Mouse (Mus musculus) G1E-ER4 (cell line): ENCODE data around the gene Arnt2. TPM values are rescaled to one million over a fixed set of nuclear protein-coding genes. Genes with fewer than 3 reads are reported as not detected.

Source experiments
- GATA1 ChIP-seq: IDR thresholded peaks from one replicate; pipeline ENCODE4 v1.8.0; 2012; ENCODE audit warnings: low read length, inconsistent platforms
- polyA plus RNA-seq: library from polyadenylated mRNA; stranded (reverse); fragments of >175 nt; gene quantifications from 2 replicates; pipeline ENCODE4 v1.2.3, GENCODE M21; 2012

Gene Arnt2
- polyA plus RNA-seq, 1 experiment, result not detected

DNA sequence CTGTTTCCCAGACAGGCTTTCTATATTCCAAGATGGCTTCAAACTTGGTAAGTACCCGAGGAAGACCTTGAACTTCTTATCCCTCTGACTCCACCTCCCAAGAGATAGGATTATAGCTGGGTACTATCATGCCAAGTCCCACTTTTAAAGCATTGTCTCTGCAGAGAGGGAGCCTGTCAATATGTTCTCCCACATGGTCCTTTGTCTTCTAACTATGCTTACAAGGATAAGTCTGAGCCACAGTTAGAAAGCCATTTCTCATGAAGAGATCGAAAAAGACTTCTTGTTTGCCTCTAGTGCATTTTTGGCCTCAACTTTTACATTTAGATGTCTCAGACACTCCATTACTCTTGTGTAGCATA lies 122.8 kb downstream of the Arnt2 start:
- TF ChIP-seq GATA1, result no peak

DNA sequence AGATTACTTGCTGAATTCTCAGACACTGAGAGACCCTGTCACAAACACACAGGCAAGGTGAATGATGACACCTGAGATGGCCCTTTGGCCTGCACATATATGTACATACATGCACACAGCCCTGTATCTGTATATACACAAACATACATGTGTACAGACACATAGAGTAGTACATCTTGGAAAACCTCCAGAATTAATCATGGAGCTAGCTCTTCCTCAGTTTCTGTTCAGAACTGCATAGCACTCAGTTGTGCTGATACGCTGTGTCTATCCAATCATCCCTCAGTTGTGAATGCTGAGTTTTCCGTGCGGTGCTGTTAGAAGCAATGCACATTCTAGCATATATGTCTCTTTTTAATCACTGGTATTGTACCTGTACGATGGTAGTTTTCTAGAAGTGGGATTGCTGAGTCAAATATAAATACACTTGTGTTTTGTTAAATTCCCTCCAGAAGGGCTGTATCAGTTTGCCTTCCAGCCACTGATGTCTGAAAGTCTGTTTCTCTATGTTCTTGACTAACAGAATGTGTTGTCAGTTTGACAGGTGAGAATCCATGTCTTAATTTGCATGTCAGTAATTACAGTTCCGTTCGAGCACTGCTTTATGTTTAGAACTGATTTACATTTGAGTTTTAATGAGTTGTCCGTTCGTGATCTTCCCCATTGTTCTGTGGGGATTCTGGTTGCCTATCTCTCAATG lies 123.3 kb downstream of the Arnt2 start:
- no peak for TF ChIP-seq GATA1

DNA sequence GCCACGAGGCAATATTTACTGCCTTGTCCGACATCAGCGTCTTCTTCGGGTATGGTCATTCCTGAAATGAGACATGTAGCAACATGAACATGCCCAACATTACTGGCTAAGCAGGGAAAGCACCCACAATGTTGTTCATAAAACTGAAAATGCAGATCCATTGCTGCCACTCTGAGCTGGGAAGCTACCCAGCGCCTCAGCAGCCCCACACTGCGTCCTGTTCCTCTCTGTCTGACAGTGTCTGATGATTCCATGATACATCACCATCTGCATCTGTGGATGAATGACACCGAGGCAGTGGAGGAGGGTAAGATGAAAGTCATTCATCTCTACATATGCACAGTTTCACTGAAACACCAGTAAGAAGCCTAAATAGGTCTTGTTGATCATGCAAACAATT lies 124.2 kb downstream of the Arnt2 start:
- TF ChIP-seq GATA1, result no peak

DNA sequence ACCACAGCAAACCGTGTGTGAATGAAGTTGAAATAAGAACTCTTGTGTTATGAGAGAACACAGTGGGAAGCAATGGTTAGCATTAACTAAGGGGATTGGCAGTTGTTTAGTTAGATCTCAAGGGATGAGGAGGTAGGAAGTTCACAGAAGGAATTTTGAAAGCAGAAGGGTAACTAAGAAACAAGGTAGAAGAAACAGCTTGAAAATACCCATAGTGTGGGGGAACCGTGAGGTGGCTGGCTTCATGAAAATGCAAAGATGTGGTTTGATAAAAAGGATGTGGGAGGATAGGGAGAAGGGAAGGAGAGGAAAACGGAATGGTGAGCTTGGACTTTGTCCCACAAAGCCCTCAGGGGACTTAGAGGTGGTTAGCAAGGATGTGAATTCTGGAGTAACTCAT lies 125.0 kb downstream of the Arnt2 start:
- TF ChIP-seq GATA1, result no peak

DNA sequence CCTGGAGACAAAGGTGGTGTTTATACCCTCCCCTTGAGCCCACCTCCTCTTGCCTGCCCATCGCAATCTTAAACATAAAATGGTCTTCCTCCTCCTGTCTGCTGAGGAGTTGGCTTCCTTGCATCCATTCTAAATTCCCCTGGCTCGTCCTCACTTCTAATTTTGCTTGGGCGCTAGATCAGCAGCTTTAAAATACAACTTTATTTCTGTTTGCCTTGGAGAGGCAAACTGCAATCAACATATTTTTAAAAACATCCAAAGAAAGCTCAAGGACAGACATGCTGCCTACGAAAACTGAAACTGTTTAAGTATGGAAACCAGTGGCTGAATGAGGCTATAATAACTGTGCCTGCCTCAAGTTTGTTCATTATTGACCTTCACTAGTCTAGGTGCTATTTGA lies 127.7 kb downstream of the Arnt2 start:
- TF ChIP-seq GATA1, result no peak

DNA sequence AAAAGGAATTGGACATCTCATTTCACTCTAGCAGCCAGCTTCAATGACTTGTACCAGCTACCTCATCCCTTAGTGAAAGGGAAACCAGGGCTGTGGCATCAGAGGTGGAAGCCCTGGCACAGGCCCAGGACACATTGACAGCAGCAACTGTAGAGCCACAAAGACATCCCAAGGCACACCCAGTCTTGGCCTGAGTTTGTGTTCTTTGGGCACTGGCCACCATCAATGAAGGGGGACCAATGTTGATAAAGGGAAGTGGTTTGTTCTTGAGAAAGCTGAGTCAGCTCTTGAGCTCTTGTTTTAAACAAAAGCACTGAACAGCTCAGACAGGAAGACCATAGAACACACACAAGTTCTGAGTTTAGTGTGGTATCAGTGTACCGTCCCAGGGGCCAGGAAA lies 130.7 kb downstream of the Arnt2 start:
- no peak for TF ChIP-seq GATA1

DNA sequence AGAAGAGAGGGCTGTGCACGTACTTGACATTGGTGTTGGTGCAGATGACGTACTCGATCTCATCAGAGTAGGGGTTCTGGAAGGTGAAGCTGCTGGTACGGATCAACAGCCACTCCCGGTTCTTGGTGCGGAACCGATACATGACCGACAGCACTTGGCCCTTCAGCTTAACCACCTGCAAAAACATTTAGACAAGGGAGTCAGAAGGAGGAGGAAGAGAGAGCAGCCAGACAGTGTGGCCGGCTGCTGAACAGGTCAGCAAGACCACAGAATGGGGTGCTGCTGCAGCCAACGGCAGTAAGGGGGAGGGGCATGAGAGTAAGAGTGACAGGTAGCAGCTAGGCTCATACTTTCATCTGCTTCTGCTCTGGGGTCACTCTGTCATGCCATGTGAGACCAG lies 134.7 kb downstream of the Arnt2 start:
- TF ChIP-seq GATA1, result no peak

DNA sequence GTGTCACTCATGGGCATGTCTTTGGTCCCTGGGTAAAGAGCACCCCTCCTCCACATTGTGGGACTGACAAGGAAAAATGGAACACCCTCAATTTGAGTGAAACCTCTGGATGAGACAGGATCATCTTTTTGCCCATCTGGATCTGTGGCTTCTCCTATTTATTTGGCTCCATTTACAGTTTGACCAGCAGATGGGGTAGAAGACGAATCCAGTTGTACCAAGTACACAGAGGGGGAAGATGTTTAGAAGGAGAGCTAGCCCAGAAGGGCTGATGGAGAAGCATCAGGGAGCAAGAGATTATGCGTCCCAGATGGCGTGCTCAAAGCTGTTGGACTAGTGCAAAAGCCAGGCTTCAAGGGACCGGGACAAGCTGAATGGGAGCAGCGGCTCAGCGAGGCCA lies 136.0 kb downstream of the Arnt2 start:
- TF ChIP-seq GATA1, result no peak

DNA sequence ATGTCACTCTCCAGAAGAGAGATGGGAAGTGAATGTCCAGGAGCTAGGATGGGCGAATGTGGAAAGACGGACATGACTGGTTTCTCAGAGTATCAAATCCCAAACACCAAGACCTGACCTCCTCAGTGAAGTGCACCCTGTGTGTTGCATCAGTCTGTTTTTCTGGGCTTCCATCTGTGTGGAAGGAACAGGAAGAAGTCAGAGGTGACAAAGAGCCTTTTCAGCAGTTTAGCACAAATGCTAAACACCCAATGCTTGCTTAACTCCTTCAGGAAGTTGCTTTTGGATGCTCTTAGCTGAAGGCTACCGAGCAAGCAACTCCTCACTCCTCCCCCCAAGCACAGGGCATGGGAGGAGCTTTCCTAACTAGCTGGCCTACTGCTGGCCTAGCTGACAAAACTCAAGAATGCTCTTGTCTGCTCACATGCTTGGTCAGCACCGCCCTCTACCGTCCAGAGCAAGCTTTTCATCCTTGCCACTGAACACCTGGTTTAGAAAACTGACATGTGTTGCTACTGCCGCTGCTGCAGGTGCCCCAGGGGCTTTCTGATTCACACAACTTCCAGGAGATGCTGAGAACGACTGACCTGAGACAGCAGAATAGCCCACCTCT lies 137.7 kb downstream of the Arnt2 start:
- no peak for TF ChIP-seq GATA1

DNA sequence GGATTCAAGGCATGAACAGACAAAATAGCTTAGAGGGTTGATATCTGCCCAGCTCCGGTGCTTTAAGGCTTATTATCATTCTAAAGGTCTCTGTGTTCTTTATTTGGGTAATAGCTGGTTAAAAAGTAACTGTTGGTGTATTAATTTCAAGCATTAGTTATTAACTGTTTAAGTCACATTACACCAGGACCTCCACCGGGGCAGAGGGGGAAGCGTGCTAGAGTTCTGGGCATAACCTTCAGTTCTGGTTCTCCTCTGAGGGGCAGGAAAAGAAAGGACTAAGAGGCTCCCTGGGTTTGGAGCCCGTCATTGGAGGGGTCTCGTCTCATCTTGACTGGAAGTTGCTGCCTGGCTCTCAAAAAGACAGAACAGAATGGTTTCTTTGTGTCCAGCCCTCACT lies 138.5 kb downstream of the Arnt2 start:
- TF ChIP-seq GATA1, result no peak

DNA sequence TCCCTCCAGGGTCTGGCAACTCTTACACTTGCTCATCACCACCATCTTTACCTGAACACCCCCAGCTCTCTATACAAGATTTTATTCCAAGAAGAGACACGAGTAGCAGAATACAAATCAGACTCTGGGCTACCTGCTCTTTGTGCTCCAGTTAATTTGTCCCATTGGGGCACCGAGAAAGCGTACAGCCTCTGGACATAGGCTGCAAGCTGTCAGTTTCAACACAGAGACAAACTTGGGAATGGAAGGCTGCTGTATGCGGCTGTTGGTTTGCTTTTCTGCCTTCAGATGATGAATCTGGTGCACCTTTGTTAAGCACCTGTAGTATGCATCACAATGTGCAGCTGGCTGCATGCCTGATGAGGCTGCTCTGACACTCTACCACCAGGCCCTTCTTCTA lies 146.5 kb downstream of the Arnt2 start:
- no peak for TF ChIP-seq GATA1

DNA sequence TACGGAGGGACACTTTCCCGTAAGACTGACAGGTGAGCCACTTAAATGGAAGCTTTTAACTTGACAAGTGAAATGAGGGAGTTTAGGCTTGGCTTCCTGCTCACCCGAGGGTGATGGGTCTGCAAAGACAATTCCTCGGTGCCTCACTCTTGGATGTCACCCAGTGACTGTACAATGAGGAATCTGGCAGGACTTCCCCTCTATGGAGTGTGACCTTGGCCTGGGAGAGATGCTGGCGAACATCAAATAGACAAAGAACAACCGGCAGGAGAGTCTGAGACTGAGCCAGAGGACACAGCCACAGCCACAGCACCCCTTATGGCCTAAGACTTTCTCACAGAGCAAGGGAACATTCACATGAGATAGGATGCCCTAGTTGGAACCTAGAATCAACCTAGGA lies 148.6 kb downstream of the Arnt2 start:
- TF ChIP-seq GATA1, result no peak

DNA sequence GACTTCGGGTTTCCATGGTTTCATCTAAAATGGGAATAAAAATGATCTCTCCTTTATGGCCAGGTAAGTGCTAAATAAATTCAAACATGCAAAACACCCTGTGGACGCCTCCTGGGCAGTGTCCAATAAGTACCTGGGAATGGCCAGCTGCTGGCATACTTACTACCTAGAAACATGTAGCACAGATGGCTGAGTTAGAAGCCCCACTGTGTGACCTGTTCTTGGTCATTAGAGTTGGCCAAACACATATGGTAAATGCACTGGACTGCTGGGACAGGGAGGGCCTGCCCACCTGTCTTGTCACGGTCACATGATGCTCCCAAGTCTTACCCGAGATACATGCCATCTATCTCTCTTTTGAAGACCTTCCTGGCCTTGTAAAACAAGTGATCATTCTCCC lies 149.6 kb downstream of the Arnt2 start:
- TF ChIP-seq GATA1, result no peak

DNA sequence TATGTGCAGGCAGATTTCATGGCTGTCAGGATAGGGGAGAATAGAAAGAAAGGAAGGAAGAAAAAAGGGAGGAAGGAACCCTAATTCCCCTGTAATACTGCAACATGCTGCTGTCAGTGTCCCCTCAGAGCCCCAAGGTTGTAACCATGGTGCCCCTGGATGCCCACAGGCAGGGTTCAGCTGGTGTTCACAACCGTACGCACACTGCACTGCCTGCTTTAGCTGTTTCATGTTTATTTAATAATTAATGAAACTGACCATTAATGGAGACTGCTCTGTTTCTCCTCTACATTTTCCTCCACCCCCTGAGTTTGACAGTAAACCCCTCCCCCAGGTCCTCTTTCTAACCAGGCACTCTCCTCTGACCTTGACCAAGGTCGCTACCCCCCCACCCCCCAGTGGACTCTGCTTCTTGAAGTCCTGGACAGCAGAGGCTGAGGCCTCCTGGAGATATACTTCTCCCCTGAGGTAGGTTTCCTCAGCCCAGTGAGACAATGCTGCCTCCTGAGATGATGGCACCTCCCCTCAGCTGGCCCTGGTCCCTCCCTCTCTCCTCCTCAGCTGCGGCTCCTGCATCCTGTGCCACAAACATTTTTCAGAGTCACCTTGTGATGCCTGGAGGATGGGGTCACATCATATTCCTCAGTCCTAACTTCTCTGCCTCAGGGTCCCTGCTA lies 150.5 kb downstream of the Arnt2 start:
- no peak for TF ChIP-seq GATA1

DNA sequence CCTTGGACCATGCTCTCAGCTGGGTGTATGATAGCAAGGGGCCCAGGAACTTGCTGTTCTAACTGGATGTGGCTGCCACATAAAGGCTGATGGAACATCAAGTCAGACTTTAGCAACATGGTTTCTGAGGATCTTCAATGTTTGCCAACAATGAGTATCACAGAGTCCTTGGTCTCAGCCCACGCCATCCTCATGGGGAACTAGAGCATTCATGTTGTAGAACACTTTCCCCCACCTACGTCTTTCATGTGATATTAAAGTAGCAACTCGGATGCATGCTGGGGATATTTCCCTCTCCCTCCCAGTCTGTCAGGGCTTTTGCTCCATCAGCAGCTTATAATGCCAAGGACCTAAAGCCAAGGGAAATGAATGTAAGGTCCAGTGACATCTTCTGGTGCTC lies 153.3 kb downstream of the Arnt2 start:
- no peak for TF ChIP-seq GATA1

DNA sequence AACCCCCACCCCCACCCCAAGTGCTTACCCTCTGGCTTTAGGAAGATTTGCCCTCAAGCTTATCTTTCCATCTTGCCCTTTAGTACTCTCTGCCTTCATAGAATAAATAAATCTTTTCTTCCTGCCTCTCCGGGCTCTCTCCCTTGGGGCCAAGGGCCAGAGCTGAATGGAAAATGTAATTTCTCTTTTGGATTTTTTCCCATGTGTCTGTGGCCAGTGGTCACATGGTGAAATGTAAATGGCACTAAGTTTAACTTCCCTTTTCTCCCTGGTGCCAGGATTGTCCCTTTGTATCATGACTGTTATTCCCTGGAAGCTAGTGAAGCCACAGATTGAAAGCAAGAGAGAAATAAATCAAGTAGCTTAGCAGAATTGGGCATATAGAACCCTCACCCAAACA lies 153.7 kb downstream of the Arnt2 start:
- no peak for TF ChIP-seq GATA1

DNA sequence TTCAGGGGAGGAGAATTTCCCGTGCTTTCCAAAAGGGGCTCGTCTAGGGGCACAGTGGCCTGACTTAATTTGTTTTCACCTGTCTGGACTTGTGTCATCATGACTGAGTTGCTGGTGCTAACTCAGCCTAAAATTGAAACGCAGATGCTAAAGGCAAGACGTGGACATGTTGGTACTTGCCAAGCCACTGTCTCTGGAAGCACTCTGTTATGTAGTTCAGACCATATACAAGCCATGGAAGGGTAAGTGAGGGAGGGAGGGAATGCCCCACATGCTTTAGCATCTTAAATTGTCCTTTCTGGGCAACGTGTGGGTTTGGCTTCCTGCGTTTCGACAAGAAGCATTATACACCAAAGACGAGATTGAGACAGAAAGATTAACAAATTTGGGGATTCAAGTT lies 155.1 kb downstream of the Arnt2 start:
- no peak for TF ChIP-seq GATA1
